Mouse (Mus musculus): ENCODE measurements around the gene Wnt8b. TPM values are rescaled to one million over a fixed set of nuclear protein-coding genes. Genes with fewer than 3 reads are reported as not detected.
A peak's percentile ranks its signal among the peaks of the same experiment; 100 is the strongest.

Wnt8b gene
- polyA plus RNA-seq, 1 experiment from 2014 or later: 13.9 TPM

- Histone ChIP-seq H3K4me2 (no peak overlapping the region), H3K9ac (ENCODE audit: low read length) (no peak overlapping the region), H3K4me3 (ENCODE audit: low read depth, low read length) (no peak overlapping the region), H3K27me3 (ENCODE audit: control insufficient read depth, insufficient read depth, low read length) (peaks cover 30% of the 10 kb centered on the region), H3K4me1 (ENCODE audit: control insufficient read depth, insufficient read depth, low read length) (peaks cover 6% of the 10 kb centered on the region), H3K27ac (ENCODE audit: low read depth, low read length) (no peak overlapping the region), H3K36me3 (ENCODE audit: control insufficient read depth, insufficient read depth, low read length) (no peaks in the 10 kb centered on the region), H3K9me3 (ENCODE audit: control insufficient read depth, low read length) (peaks cover 4% of the 10 kb centered on the region; the same call in 1 of the 2 replicates)
- DNase-seq (ENCODE audit: low spot score, missing footprints) (no peak), ATAC-seq (ENCODE audit: low FRiP score) (no peak)
- WGBS: 92% methylated on average over 8 of the region's 8 CpGs
These were observed 49.5 kb downstream of the Wnt8b start for GRCm38 (mm10) chr19:44542694-44543178.

- H3K4me1 ChIP-seq (ENCODE audit: control insufficient read depth, insufficient read depth, low read length): peaks cover 6% of the 10 kb centered on the region
- H3K9me3 ChIP-seq (ENCODE audit: control insufficient read depth, low read length): peaks cover 4% of the 10 kb centered on the region; the same call in 1 of the 2 replicates
- no peak overlapping the region for H3K4me3 ChIP-seq (ENCODE audit: low read depth, low read length)
- no peak overlapping the region for H3K27ac ChIP-seq (ENCODE audit: low read depth, low read length)
- DNase-seq (ENCODE audit: low spot score, missing footprints) (no peak), ATAC-seq (ENCODE audit: low FRiP score) (no peak)
- no peaks in the 10 kb centered on the region for H3K36me3 ChIP-seq (ENCODE audit: control insufficient read depth, insufficient read depth, low read length)
- H3K4me2 ChIP-seq: no peak overlapping the region
- peaks cover 30% of the 10 kb centered on the region for H3K27me3 ChIP-seq (ENCODE audit: control insufficient read depth, insufficient read depth, low read length)
- 52% methylated on average over 10 of the region's 10 CpGs for WGBS
- no peak overlapping the region for H3K9ac ChIP-seq (ENCODE audit: low read length)
These were observed 51.1 kb downstream of the Wnt8b start for GRCm38 (mm10) chr19:44544372-44544771.

- WGBS: 2% methylated on average over 13 of the region's 13 CpGs
- DNase-seq (ENCODE audit: low spot score, missing footprints): peak; percentile 98
- Histone ChIP-seq H3K27me3 (ENCODE audit: control insufficient read depth, insufficient read depth, low read length) (peaks cover 30% of the 10 kb centered on the region), H3K4me3 (ENCODE audit: low read depth, low read length) (peak overlapping the region; percentile 54), H3K9me3 (ENCODE audit: control insufficient read depth, low read length) (peaks cover 4% of the 10 kb centered on the region; the same call in 1 of the 2 replicates), H3K27ac (ENCODE audit: low read depth, low read length) (no peak overlapping the region), H3K9ac (ENCODE audit: low read length) (no peak overlapping the region), H3K36me3 (ENCODE audit: control insufficient read depth, insufficient read depth, low read length) (peaks cover 1% of the 10 kb centered on the region; the same call in 1 of the 2 replicates), H3K4me1 (ENCODE audit: control insufficient read depth, insufficient read depth, low read length) (peaks cover 6% of the 10 kb centered on the region), H3K4me2 (peak overlapping the region; percentile 79)
- ATAC-seq (ENCODE audit: low FRiP score): no peak
These were observed 51.5 kb downstream of the Wnt8b start for GRCm38 (mm10) chr19:44544775-44545174.

GRCm38 (mm10) chr19:44545321-44546041, 52.2 kb downstream of the Wnt8b start, which contains the start of gene Sec31b:
Gene Sec31b, minus strand, starts transcription at chr19:44545864.
- H3K4me2 ChIP-seq: peak within 1 kb of the TSS; percentile 79
- H3K36me3 ChIP-seq (ENCODE audit: control insufficient read depth, insufficient read depth, low read length): peaks cover 8% of the 10 kb centered on the region; the same call in 1 of the 2 replicates
- peaks cover 4% of the 10 kb centered on the region; the same call in 1 of the 2 replicates for H3K9me3 ChIP-seq (ENCODE audit: control insufficient read depth, low read length)
- 2% methylated on average over 47 of the region's 47 CpGs for WGBS
- peaks cover 30% of the 10 kb centered on the region for H3K27me3 ChIP-seq (ENCODE audit: control insufficient read depth, insufficient read depth, low read length)
- H3K4me3 ChIP-seq (ENCODE audit: low read depth, low read length): peak within 1 kb of the TSS; percentile 54
- peak within 1 kb of the TSS; percentile 68 for H3K9ac ChIP-seq (ENCODE audit: low read length)
- no peak within 1 kb of the TSS for H3K27ac ChIP-seq (ENCODE audit: low read depth, low read length)
- peaks cover 6% of the 10 kb centered on the region for H3K4me1 ChIP-seq (ENCODE audit: control insufficient read depth, insufficient read depth, low read length)
- DNase-seq (ENCODE audit: low spot score, missing footprints) (peak; percentile 91), ATAC-seq (ENCODE audit: low FRiP score) (peak; percentile 63)

- H3K4me2 ChIP-seq: no peak within 1 kb of the TSS
- H3K4me3 ChIP-seq (ENCODE audit: low read depth, low read length): no peak within 1 kb of the TSS
- no peak within 1 kb of the TSS for H3K27ac ChIP-seq (ENCODE audit: low read depth, low read length)
- H3K4me1 ChIP-seq (ENCODE audit: control insufficient read depth, insufficient read depth, low read length): peaks cover 7% of the 10 kb centered on the region
- 94% methylated on average over 4 of the region's 4 CpGs for WGBS
- H3K36me3 ChIP-seq (ENCODE audit: control insufficient read depth, insufficient read depth, low read length): peaks cover 13% of the 10 kb centered on the region; the same call in 1 of the 2 replicates
- H3K9me3 ChIP-seq (ENCODE audit: control insufficient read depth, low read length): no peaks in the 10 kb centered on the region
- DNase-seq (ENCODE audit: low spot score, missing footprints): no peak
- no peak for ATAC-seq (ENCODE audit: low FRiP score)
- H3K9ac ChIP-seq (ENCODE audit: low read length): no peak within 1 kb of the TSS
- H3K27me3 ChIP-seq (ENCODE audit: control insufficient read depth, insufficient read depth, low read length): no peaks in the 10 kb centered on the region
These were observed 59.5 kb downstream of the Wnt8b start, which contains the start of gene Gm20538 for GRCm38 (mm10) chr19:44552731-44553130. Gene Gm20538, minus strand, starts transcription at chr19:44552831.

GRCm38 (mm10) chr19:44553286-44553685, 60.0 kb downstream of the Wnt8b start:
- ATAC-seq (ENCODE audit: low FRiP score) (no peak), DNase-seq (ENCODE audit: low spot score, missing footprints) (no peak)
- WGBS: 94% methylated on average over 4 of the region's 4 CpGs
- H3K4me1 ChIP-seq (ENCODE audit: control insufficient read depth, insufficient read depth, low read length): peaks cover 7% of the 10 kb centered on the region
- no peaks in the 10 kb centered on the region for H3K9me3 ChIP-seq (ENCODE audit: control insufficient read depth, low read length)
- no peak overlapping the region for H3K9ac ChIP-seq (ENCODE audit: low read length)
- H3K36me3 ChIP-seq (ENCODE audit: control insufficient read depth, insufficient read depth, low read length): peaks cover 13% of the 10 kb centered on the region; the same call in 1 of the 2 replicates
- H3K27me3 ChIP-seq (ENCODE audit: control insufficient read depth, insufficient read depth, low read length): no peaks in the 10 kb centered on the region
- no peak overlapping the region for H3K27ac ChIP-seq (ENCODE audit: low read depth, low read length)
- H3K4me2 ChIP-seq: no peak overlapping the region
- H3K4me3 ChIP-seq (ENCODE audit: low read depth, low read length): no peak overlapping the region

GRCm38 (mm10) chr19:44554490-44554860, 61.2 kb downstream of the Wnt8b start:
- H3K9me3 ChIP-seq (ENCODE audit: control insufficient read depth, low read length): no peaks in the 10 kb centered on the region
- no peaks in the 10 kb centered on the region for H3K27me3 ChIP-seq (ENCODE audit: control insufficient read depth, insufficient read depth, low read length)
- H3K4me3 ChIP-seq (ENCODE audit: low read depth, low read length): peak overlapping the region; percentile 93
- H3K4me2 ChIP-seq: peak overlapping the region; percentile 91
- ATAC-seq (ENCODE audit: low FRiP score) (0 out of 2 replicates have a peak, but pooled peaks have one; percentile 17), DNase-seq (ENCODE audit: low spot score, missing footprints) (no peak)
- H3K9ac ChIP-seq (ENCODE audit: low read length): peak overlapping the region; percentile 90
- 6% methylated on average over 8 of the region's 8 CpGs for WGBS
- H3K36me3 ChIP-seq (ENCODE audit: control insufficient read depth, insufficient read depth, low read length): peaks cover 13% of the 10 kb centered on the region; the same call in 1 of the 2 replicates
- H3K27ac ChIP-seq (ENCODE audit: low read depth, low read length): no peak overlapping the region
- peaks cover 7% of the 10 kb centered on the region for H3K4me1 ChIP-seq (ENCODE audit: control insufficient read depth, insufficient read depth, low read length)

- no peak within 1 kb of the TSS for H3K27ac ChIP-seq (ENCODE audit: low read depth, low read length)
- peaks cover 9% of the 10 kb centered on the region; the same call in 1 of the 2 replicates for H3K36me3 ChIP-seq (ENCODE audit: control insufficient read depth, insufficient read depth, low read length)
- ATAC-seq (ENCODE audit: low FRiP score) (peak; percentile 92), DNase-seq (ENCODE audit: low spot score, missing footprints) (peak; percentile 100)
- under 1% methylated on average over 50 of the region's 50 CpGs for whole genome bisulfite sequencing
- H3K9ac ChIP-seq (ENCODE audit: low read length): peak within 1 kb of the TSS; percentile 90
- H3K4me2 ChIP-seq: peak within 1 kb of the TSS; percentile 91
- H3K4me1 ChIP-seq (ENCODE audit: control insufficient read depth, insufficient read depth, low read length): peaks cover 7% of the 10 kb centered on the region
- peak within 1 kb of the TSS; percentile 93 for H3K4me3 ChIP-seq (ENCODE audit: low read depth, low read length)
- H3K27me3 ChIP-seq (ENCODE audit: control insufficient read depth, insufficient read depth, low read length): no peaks in the 10 kb centered on the region
- no peaks in the 10 kb centered on the region for H3K9me3 ChIP-seq (ENCODE audit: control insufficient read depth, low read length)
These were observed 61.8 kb downstream of the Wnt8b start, which contains the start of gene Ndufb8 for GRCm38 (mm10) chr19:44554861-44555590. Gene Ndufb8, minus strand, starts transcription at chr19:44555440.

Measured in midbrain, embryonic 11.5 days (tissue).